Mouse (Mus musculus): ENCODE results near the gene Ermap.

Gene Ermap

DNA sequence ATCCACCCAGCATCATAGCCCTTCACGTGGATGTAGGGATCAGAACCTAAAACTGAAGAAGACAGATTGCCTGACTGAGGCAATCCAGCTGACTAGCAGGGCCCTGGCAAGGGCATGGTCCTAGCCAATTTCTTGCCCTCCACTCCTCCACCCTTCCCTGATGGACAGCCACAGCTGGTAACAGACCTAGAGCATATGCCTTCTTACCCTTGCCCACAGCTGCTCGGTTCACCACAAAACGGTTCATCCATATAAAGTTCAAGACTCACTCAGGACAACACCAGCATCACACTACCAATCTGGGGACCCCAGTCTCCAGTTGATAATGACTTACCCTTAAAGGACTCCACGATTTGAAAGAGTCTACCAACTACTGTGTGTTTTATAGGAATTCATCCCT lies 4.0 kb downstream of the Ermap start:
- no peak for DNase-seq (ENCODE audit: low read depth)

DNA sequence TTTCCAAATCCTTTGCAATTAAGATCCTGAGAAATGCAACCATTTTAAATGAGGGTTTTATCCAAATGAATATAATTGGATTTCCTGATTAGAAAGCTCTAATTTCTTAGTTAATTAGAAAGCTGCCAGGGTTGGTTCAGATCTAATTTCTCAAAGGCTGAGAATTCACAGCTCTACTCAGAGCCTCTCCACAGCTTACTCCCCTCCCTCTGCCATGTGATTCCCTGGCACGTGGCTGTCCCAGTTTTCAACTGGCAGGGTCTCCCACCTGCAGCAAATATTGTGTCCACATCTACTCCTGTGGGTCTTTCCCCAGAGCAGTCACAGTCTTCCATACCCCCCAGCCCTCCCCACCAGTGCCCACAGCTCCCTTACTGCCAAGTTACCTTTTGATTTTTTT lies 6.3 kb downstream of the Ermap start:
- DNase-seq (ENCODE audit: low read depth) = no peak

DNA sequence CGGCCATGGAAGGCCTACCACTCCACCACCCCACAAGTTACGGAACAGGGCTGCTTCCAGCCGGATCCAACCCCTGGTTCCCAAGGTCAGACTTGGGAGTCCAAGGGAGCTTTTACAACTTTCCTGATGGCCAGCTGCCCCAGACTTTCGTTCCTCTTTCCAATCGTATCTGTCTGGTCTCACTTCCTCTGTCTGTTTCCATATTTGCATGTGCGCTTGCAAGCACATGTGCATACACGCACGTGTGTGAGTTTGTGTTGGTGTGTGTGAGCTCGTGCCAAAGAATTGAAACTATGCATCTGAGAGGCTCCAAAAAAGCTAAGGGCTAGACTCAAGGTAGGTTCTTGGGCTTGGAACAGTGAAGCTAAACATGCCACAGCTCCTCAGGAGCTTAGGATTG lies 8.4 kb downstream of the Ermap start:
- no peak for DNase-seq (ENCODE audit: low read depth)

DNA sequence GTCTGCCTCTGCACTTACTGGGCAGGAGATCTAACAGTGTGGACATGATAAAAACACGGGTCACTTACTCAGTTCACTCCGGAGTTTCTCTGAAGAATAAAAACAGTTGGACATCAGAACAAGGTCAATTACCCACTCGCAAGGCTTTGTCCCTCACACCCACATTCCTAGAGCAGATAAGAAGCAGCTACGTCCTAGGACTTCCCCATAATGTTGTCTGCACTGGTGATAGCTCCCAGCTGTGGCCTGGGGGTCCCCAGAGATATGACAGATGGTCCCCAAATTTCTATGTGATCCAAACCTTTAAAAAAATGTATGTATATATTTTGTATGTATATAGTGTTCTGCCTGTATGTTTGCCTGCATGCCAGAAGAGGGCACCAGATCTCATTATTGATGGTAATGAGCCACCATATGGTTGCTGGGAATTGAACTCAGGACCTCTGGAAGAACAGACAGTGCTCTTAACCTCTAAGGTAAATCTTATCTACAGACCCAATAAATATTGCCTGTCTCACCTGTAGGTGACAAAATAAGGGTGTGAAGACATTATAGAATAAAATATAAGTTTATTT lies 9.6 kb downstream of the Ermap start:
- peak; percentile 41 for DNase-seq (ENCODE audit: low read depth)

DNA sequence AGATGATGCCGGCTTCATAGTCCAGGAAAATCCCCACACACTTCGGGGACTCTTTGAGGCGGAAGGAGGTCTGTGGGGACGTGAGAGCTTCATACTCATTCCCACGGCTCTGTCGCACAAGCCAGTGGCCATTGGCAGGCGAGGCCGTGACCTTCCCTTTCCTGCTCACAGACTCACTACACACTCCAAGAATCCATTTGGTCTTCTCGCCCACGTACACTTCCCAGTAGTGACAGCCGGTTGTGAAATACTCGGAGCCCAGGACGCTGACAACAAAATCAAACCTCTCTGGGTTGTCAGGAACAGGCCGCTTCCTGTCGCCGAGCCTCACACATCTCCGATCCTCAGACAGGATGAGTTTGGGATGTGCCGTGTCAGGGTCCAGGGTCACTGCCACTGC lies 11.5 kb downstream of the Ermap start:
- DNase-seq (ENCODE audit: low read depth) = no peak

DNA sequence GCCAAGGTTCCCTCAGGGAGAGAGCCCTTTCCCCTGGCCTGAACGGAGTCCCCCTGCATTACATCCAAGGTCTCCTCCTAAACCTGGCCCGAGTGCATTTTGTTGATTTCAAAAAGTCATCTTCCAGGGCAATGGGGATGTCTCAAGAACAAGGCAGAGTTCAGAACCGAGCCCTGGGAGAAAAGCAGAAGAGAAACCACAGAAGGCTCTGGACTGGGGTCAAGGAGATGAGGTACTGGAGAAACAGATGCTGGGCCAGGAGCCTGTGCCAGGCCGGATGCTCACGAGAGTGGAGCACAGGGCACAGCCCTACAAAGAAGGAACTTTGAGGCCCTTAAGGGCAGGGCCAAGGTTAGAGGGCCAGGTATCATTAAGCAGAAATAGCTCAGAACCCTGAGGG lies 12.1 kb downstream of the Ermap start:
- no peak for DNase-seq (ENCODE audit: low read depth)

DNA sequence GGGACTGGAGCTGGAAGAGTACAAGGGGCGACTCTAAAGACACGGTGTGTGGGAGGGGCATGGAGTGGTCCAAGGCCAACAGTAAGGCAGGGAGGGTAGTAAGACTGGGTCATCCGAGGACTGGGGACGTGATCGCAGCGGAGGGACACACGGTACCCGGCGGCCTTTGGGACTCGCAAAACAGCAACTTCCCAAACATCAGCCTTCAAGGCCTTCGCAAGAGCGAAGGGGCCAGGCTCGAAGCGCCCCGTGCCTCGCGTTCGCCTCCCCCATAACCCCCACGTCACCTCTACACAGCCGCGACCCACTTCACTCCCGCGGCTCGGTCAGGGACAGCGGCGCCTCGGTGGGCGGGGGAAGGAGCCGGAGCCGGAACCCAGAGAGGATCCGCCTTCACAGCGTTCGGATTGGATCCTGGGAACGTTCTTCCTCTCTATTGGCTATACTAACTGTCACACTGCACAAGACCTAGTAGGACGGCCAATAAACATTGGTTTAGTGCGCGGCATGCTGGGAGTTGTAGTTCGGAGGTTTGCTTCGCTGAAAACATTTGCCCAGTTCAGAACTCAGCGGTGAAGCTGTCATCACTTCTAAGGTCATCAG lies 15.9 kb downstream of the Ermap start, which contains the start of gene Zfp691:
Zfp691 (minus strand) TSS at position 345 of the 603 bp plus-strand sequence.
- DNase-seq (ENCODE audit: low read depth) = peak; percentile 98

DNA sequence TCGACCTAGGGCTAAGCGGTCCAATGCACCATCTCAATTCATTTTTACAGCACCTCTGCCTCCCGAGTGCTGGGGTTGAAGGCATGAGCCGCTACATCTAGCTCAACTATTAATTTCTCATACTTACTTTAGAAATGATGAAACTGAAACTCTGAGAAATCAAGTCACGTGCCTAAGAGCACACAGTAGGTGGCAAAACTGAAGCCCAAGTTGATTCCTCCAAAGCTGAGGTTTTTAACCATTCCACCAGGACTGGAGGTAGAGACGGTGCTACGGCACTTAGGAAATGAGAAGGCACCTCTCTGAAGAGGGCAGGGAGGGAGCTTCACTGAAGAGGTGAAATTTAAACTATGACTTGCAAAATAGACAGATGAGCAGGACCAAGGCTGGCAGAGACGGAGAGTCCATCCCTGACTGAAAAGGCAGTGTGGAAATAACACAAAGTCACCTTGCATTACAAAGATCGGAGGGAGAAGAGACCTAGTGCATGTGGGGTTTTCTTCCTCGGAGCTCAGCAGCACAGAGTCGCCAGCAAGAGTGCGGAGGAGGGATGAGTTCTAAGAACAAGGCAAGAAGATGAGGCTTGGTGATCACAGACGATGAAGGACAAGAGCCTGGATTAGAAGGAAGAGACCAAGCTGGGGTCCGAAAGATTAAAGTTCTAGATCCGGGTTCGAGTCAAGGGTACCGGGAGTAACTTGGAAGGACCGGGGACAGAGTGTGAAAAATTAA lies 16.7 kb downstream of the Ermap start:
- DNase-seq (ENCODE audit: low read depth) = peak; percentile 29

DNA sequence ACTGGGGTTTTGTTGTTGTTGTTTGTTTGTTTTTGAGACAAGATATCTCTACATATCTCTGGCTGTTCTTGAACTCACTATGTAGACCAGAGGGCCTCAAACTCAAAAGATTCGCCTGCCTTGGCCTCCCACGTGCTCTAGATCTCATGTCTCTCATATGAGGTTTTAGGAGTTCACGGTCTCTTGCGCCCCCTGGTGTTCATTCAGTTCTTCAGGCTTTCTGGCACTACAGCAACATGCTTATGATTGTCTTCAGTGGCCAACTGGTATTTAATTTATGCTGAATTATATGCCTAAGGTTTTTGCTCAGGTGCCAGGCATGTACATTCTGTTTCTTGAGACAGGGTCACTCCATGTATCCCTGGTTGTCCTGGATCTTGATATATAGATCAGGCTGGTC lies 22.1 kb downstream of the Ermap start:
- DNase-seq (ENCODE audit: low read depth) = peak; percentile 91

DNA sequence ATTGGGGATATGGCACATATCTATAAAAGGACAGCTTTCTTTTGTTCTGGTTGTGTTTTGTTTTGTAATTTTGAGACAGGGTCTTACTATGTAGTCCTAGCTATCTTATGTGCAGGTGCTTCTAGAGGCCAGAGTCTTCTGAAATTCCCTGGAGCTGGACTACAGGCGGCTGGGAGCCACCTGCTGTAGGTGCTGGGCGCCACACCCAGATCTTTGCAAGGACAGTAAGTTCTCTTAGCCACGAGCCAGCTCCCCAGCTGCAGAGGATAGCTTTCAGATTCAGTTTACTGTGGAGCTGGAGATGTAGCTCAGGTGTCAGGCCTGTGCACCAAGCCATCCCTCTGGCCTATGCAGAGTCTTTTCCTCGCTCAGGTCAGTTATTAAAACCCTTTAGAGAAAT lies 22.7 kb downstream of the Ermap start:
- DNase-seq (ENCODE audit: low read depth) = peak; percentile 27

DNA sequence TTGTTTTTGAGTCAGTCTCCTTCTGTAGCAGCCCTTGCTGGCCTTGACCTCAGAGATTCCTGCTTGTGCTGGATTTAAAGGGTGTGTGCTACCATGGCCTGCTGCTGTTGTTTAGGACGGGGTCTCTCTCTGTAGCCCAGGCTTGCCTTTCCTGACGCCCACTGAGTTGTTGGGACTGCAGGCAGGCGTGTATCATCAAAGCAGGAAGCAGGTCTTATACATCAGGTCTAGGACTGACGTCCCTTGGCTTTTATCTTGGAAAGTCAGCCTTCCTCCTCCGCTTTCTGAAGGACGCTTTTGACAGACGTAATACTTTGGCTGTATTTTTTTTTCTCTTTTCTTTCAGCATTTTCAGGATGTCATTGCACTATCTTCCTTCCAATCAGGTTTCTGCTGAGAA lies 23.9 kb downstream of the Ermap start:
- DNase-seq (ENCODE audit: low read depth) = peak; percentile 47

DNA sequence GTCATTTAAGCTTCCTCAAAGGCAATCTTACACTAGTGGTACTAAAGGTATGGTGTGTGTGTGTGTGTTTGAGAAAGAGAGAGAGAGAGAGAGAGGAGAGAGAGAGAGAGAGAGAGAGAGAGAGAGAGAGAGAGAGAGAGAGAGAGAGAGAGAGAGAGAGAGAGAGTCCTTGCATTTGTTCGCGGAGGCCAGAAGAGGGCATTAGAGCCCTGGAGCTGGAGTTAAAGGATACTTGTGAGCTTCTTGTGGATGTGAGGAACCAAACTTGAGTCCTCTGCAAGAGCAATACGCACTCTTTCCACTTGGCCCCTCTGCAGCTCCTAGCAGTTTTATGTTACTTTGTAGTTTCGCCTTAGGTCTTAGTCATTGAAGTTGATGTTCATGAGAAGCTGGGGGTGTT lies 26.8 kb downstream of the Ermap start:
- DNase-seq (ENCODE audit: low read depth) = peak; percentile 48

DNA sequence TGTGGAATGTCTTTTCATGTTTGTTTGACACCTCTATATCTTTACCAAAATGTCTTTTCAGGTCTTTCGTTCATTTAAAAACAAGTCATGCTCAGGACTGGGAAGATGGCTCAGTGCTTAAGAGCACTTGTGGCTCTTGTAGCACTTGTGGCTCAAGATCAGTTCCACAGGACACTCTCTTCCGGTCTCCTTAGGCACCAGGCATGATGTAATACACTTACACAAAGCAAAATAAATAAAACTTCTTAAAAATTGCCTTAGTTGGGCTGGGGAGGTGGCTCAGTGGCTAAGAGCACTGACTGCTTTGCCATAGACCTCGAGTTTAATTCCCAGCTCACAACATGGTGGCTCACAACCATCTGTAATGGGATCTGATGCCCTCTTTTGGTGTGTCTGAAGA lies 28.5 kb downstream of the Ermap start:
- no peak for DNase-seq (ENCODE audit: low read depth)

DNA sequence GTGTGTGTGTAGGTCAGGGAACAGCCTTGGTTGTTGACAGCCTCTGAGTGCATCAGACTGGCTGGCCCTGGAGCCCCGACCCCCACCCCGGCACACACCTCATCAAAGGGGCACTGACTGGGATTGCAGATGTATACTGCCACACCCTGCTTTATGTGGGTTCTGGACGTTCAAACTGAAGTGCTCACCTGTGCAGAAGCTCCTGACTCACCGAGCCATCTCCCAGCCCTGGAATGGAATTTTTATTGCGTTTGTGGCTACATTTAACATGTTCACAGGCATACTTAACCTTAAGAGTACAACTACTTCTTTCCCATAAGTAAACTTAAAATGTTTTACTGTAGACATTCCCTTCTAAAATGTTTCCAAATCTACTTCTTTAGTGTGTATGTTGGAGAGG lies 31.9 kb downstream of the Ermap start:
- DNase-seq (ENCODE audit: low read depth) = no peak

DNA sequence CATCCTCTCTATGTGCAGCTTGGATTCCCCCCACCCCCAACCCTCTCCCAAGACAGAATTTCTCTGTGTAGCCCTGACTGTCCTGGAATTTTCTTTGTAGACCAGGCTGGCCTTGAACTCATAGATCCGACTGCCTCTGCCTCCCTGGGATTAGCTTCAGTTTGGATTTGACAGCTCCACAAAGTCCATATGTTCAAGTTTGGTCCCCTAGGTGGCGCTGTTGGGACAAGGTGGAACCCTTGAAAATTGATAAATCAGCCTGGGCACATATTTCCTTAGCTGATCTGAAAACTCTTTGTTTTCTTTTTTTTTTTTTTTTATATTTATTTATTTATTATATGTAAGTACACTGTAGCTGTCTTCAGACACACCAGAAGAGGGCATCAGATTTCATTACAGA lies 32.6 kb downstream of the Ermap start:
- DNase-seq (ENCODE audit: low read depth) = peak; percentile 68

DNA sequence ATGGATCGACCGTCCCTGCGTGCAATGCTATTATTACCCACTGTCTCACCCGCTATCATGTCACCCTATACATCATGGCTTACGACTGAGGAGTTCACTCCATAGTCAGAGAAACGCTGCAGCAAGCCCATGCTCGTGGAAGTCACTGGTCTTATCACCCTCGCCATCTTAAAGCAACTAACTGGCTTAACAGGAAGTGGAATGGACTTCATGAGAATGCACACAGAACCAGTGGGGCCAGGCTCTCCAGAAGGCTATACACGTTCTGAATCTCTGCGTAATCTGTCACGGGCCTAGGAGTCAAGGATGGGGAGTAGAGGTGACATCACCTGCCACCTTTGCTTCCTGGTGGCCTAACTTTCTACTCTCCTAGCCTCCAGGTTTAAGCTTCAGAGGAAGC lies 41.1 kb downstream of the Ermap start:
- DNase-seq (ENCODE audit: low read depth) = peak; percentile 27

DNA sequence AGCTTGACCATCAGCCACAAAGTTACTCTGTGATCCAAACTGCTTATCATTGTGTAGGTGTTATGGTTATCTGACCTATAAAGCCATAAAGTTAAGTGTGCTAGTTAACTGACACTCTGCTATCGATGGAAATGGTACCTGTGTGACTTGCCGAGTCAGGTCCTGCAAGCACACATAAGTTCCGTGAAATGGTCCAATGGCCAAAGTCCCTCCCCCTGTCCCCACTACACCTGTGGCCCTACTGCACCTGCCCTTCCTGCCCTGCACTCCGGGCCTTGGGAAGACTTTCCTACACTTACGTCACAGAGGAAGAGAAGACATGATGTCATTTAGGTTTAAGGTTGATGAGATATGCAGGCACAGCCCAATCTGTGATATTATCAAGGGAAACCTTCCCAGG lies 42.5 kb downstream of the Ermap start:
- DNase-seq (ENCODE audit: low read depth) = no peak

DNA sequence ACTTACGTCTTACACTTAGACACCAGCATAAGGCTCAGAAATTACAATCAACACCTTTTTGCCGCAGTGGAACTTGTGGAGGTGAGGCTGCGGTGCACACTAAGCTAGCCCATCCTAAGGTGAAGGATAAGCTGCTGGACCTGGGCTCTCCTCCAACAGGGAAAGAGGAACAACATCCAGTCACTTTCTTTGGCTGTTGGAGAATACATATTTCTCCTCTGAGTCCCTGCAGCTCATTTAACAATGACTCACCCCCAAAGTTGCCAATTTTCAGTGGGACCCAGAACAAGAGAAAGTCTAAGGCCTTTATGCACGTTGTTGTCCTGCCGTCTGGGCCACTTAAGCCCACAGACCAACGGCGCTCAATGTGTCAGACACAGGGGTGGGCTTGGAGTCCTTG lies 43.0 kb downstream of the Ermap start:
- DNase-seq (ENCODE audit: low read depth) = no peak

DNA sequence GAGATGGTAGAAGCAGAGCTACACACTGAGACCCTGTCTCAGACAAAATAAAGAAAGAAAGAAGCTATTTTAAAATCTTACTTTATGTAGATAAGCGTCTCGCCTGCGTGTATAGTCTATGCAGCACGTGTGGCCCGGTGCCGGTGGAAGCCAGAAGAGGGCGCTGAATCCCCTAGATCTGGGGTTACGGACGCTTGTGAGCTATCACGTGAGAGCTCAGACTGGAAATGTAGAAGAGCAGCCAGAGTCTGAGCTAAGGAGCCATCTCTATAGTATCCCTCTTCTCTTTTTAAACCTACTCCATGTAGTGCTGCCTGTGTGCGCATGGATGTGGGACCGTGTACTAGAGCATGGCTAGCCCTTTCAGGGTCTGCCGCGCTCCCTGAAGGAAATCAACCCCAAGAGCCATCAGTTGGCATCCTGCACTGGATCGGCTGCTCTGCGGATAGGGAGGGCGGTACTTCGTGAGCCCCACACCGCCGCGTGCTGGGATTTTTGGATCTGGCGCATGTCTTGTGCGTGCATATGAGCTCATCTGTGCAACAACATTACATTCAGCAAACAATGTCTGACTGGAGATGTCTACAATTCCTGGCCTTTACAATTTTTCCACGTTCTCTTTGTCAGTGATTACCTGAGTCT lies 47.5 kb downstream of the Ermap start:
- DNase-seq (ENCODE audit: low read depth) = peak; percentile 71

DNA sequence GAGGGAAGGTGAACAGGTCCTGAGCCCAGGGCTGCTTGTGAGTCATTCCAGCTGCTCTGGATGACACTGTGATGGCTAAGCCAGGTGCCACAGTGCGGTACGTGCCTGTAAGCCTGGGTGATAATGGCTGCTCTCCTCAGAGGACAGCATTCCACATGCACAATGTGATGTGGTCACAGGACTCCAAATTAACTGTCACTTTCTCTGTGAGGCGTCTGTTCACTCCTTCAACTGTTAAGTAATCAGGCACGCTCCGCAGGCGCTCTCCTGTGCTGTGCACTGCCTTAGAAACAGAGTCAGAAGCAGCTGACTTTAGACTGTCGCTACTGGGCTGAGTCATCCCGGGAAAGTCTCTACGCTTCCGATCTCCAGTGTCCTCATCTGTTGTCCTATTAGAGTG lies 48.6 kb downstream of the Ermap start:
- peak; percentile 65 for DNase-seq (ENCODE audit: low read depth)

DNA sequence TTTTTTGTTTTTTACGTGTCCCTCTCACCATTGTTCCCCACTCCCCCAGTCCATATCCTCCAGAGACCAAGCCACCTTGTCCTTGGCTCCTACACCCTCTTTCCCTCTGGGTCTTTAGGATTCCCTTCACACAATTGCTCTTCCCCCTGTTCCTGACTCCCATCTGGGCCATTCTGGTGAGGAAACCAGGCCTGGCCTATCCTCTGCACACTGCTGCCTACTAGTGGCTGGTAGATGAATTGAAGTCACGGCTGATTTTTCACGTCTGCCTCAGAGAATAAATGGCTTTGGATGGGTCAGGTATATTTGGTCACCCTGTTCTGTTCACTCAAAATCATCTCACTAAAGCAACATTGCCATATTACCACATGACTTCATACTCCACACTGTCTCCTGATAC lies 49.7 kb downstream of the Ermap start:
- peak; percentile 78 for DNase-seq (ENCODE audit: low read depth)

DNA sequence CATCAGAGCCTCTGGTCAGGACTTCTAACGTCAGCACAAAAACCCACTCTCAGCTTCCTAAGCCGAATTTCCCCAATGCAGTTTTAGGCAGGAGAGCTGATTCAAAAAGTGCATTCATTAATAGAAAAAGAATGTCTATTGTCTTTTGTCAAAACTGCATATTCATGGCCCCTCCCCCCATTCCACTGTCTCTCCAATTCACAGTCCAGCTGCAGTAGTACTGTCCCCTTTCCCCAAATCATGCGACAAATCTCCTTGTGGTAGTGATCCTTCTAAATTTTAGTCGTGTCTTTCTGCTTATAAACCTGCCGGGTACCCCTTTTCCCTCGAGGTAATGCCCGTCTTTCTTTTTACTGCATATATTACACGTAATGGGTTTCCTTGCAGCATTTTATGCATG lies 51.0 kb downstream of the Ermap start:
- DNase-seq (ENCODE audit: low read depth) = peak; percentile 52

DNA sequence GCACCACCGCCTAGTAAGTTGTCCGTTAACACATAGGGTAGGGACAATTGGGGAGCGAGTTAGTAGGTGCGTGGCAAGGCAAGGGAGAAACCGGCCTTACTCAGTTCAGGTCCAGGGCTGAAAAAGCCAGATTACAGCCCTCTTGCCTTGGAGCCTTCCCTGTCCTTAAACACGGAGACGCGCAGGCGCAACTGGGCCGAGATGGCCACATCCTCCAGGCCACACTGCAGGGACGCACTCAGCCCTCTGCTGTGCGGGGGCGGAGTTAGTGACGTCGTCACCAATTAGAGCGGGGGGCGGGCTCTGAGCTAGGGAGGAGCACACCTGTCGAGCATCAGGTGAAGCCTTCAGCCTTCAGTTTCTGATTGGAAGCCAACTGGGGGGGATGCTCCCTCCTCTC lies 51.6 kb downstream of the Ermap start:
- DNase-seq (ENCODE audit: low read depth) = peak; percentile 63
